Mouse (Mus musculus) adrenal gland, postnatal 14 days (tissue): ENCODE measurements around the gene Khdrbs1. TPM values are rescaled to one million over a fixed set of nuclear protein-coding genes. Genes with fewer than 3 reads are reported as not detected.
A peak's percentile ranks its signal among the peaks of the same experiment; 100 is the strongest.
"Not testable (repeated sequence)": the region's sequence is repeated elsewhere in the genome, so short reads cannot be mapped to it uniquely, and the experiment has no call there.

Source experiments
- DNase-seq: peaks from one replicate; pipeline ENCODE4 v3.0.0; 2021; ENCODE audit warnings: mixed read lengths
- long read RNA-seq, 2 experiments: library from polyadenylated mRNA; stranded (forward); transcript quantifications; one replicate each; pipeline ENCODE4 v2.0.0; 2021
- total RNA-seq: library from RNA; stranded (reverse); gene quantifications from 2 replicates; pipeline ENCODE4 v1.2.3, GENCODE M21; 2021

The Khdrbs1 gene
- total RNA-seq, result 69.2 and 78.4 TPM in 2 replicates
- long read RNA-seq, experiment 1, transcript Khdrbs1-201 (9 exons, 3,738 nt), result major isoform, 76 of 96 reads
- long read RNA-seq, experiment 1, partial matches to known transcripts, result 11 of 96 reads
- long read RNA-seq, experiment 1, other reads (novel, unspliced or antisense), result 6 of 96 reads
- long read RNA-seq, experiment 2, transcript Khdrbs1-201 (9 exons, 3,738 nt), result major isoform, 38 of 51 reads
- long read RNA-seq, experiment 2, partial matches to known transcripts, result 4 of 51 reads
- long read RNA-seq, experiment 2, other reads (novel, unspliced or antisense), result 7 of 51 reads

DNA sequence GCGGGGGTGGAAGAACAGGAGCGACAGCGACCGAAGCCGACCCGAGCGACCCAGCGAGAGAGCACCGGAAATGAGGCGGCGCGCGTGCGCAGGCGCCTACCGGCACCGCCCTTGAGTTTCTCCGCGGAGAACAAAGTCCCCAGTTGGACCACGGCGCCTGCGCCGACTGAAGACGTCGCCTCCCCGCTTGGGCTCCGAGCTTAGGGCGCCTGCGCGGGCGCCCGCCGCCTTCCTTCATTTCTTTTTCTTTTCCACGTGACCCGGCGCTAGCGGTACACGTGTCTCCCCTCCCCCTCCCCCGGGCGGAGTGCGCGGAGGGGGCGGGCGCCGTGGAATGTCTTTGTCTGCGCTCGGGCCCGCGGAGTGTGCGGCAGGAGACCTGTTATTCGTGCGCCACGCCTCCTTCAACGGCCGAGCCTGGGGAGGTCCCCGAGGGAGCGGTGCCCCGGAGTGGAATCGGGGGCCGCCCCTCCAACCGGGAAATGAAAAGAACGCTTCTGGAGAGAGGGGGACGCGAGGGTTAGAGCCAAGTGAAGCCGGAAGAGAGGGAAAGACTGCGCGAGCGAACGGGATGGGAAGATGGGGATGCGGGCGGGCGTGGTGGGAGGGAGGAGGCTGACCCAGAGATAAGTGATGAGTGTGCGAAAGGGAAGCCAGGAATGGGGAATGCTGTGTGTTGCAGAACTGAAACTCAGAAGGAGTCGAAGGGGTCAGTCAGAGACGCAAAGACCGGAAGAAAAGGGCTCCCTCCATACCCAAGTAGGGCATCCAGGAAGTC lies at the start of gene Khdrbs1:
TSS of gene Khdrbs1 (minus strand) at position 72 of the 778 bp plus-strand sequence.
- DNase-seq, result peak; percentile 98

DNA sequence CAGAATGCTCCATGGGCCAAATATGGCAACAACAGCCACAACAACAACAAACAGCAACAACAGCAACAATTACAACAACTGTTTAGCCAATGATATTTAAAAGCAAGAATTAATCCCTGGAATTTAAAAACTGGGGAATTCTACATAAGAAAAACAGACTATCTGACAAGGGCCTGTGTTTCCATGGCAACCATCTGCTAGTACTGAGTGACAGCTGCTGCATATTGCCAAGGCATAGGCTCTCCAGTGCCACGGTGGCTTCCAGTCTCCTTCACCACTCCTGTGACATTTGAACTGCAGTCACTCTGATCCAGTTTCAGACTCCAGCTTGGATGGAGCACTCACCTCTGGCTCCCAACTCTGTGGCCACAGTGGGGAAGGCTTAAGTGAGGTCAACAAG lies 49.3 kb upstream of the Khdrbs1 start:
- no peak for DNase-seq

DNA sequence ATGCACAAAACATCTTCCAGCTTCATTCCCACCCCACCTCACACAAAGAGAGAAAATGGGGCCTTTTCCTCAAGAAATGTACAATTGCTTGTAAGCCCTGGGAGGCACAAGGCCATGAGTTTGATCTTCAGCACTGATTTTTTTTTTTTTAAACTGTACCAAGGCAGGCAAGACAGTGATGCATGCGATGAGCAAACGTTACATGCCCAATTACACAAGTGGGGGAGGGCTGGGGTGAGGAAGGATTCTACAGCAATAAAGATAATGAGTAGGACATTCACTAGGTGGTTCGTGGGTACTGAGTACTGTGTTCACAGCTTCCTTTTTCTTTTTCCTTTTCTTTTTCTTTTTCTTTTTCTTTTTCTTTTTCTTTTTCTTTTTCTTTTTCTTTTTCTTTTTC lies 48.4 kb upstream of the Khdrbs1 start:
- peak; percentile 67 for DNase-seq

DNA sequence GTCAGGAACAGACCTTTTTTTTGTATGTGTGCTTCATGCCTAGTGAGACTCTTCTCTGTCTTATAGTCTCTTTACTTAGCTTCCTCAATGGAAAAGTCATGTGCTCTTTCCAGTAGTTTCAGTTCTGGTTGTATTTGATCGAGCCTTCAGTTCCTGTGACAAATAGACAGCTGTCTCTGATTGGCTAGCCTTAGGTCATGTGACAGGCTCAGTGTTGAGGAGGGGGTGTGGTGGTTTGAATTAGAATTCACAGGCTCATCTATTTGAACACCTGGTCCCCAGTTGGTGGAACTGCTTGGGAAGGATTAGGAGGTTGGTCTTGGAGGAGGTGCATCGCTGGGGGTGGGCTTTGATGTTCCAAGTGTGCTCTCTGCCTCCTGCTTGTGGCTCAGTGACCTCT lies 47.5 kb upstream of the Khdrbs1 start:
- DNase-seq, result no peak

DNA sequence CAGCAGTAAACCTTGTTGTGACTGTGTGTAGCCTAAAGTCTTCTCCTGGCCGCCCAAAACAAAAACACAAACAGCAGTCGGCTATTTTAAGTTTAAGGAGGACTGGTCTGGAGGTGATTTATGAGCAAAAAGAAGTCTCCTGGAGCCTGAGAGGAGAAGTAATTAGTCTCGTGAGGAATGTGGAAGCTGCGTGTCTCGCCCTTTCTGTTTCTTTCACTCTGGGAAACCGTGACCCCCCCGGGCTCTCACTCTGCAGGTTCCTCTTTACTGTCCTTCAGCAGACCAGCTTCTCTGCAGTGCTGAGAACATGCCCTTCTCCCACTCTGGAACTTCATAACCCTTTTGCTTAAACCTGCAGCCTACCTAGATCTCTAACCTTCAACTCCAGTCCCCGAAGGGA lies 46.6 kb upstream of the Khdrbs1 start:
- DNase-seq, result no peak

DNA sequence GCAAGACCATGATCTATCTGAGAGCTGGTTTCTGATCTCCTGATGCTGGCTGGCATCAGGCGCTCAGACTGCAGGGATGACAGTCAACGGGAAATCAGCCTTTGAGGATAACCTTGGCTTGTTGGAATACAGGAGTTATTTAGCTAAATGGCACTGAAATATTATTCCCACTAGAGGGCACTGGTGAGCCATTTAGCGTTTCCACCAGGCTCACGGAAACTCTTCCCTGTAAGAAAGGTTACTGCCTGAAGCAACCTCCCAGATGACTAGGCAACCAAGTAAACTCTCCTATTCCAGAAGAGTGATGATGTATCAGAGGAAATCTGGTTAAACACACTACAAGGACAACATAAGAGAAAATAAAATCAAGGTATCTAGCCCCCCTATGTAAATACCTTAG lies 43.1 kb upstream of the Khdrbs1 start:
- DNase-seq, result peak; percentile 85

DNA sequence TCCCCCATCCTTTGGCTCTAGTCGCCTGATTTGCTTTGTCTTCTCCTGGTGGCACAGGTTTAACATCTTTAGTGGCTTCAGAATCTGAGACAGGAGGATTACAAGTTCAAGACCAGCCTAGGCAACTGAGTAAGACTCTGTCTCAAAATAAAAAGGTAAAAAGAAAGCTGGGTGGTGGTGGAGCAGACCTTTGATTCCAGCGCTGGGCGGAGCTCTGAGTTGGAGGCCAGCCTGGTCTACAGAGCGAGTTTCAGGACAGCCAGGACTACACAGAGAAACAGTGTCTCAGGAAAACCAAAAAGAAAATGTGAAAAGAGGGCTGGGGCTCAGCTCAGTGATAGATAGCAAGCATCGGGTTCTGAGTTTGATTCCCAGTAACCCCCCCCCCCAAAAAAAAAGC lies 41.4 kb upstream of the Khdrbs1 start:
- DNase-seq, result no peak

DNA sequence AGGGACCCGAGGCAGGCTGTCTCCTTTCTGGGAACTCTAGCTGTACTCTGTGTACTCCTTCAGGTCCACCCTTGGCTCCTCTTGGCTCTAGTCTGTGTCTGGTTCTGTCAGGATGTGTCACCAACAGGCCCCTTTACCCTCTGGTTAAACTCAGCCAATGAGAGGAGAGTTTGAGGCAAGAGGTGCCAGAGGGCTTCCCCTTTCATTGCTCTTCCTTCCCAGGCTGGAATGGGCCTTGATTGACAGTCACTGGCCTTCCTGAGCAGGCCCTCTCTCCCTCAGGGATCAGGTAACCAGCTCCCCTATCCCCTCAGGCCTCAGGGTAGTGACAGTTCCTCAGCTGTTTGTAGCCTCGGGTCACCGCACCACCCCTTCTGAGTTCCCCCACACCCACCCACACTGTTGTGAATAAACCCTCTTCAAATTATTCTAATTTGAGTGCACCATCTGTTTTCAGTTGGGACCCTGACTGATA lies 40.8 kb upstream of the Khdrbs1 start:
- no peak for DNase-seq

DNA sequence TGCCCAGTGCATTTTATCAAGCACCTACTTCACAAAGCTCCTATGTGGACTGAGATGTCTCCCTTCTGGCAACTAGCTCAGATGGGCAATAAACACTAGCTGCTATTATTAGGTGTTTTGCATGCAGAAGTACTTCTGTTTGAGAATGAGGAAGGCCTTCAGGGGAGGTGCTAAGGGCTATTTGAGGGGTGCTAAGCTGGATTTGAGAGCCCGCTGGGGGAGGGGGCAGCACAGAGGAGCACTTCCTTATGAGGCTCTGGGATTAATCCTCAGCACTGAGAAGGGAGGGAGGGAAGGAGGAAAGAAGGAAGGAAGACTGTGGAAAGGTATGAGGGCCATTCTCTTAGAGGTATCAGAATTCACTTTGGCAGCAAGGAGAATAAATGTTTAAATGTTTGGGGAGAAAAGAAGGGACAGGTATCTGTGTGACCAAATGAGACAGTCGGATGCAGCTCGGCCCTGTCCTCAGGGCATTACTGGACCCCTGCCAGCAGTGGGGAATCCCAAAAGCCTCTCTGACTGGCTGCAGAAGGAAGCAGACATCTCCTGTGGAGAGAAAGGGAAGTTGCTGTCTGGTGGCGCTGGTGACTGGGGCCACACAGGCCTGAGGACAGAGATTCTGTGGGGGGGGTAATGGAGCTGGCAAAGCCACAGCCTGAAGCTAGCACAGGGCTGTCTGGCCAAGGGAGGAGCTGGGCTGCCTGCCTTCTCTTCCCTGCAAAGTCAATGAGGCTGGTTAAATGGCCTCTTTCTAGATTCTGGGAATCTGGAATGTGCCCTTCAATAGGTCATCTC lies 40.0 kb upstream of the Khdrbs1 start:
- DNase-seq, result peak; percentile 69

DNA sequence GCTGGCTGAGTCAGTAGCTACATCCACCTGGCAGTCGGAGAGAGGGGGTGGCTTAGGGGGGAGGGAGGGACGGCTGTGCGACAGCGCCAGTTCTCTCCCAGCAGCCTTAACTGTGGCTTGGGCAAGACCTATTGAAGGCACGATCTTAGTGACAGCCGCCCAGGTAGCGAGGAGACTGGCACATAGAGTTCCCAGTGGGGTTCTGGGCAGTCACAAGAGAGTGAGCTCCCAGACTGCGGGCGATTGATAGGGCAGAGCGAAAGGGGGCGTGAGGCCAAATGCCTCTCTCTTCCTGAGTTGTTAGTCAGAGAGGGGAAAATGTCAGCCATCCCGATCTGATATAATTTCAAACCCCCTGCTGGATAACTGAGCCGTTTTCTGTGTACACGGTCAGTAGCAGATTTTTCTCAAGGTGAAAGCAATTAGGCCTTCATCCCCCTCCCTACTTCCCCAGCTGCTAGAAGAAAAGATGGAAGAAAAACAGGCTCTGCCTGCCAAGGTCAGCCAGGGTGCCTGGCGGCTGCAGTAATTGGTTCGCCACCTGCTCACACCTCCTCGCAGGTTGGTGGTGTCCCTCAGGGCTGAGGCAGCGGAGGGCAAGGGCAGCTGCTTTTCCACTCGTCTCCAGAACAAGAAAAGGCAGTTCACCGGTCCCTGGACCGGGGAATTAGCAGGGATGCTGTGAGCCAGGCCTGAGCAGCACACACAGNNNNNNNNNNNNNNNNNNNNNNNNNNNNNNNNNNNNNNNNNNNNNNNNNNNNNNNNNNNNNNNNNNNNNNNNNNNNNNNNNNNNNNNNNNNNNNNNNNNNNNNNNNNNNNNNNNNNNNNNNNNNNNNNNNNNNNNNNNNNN lies 29.8 kb upstream of the Khdrbs1 start:
- DNase-seq, result peak; percentile 46

DNA sequence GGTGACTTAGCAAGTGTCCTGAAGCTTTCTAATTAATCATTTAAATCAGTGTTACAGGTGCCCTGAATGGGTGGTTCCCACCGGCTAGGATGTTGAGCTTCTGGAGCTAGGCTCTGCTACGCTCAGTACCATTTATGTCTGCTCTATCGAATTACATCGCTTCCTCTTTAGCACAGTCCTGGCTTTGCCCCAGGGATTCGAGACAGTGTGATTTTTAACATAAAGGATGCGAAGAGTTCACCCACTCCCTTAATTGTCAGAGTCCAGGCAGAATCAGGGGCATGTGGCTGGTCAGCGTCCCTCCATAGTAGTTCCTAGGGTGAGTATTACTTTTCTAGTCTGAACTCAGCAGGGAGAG lies 29.2 kb upstream of the Khdrbs1 start:
- no peak for DNase-seq

DNA sequence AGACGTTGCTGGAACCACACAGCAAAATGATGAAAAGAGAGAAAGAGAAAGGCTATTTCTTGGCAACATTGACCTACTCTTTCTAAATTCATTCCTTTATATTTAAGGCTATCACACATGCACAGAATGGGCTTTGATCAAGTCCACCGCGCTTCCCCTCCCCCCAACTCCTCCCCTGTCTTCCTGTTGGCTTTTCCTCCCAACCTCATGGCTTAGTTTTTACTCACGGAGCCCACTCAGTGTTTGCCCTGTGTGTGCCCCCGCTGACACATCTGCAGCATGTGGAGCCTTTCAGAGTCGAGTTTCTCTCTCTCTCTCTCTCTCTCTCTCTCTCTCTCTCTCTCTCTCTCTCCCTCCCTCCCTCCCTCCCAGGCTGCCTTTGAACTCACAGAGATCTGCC lies 28.5 kb upstream of the Khdrbs1 start:
- DNase-seq, result no peak

DNA sequence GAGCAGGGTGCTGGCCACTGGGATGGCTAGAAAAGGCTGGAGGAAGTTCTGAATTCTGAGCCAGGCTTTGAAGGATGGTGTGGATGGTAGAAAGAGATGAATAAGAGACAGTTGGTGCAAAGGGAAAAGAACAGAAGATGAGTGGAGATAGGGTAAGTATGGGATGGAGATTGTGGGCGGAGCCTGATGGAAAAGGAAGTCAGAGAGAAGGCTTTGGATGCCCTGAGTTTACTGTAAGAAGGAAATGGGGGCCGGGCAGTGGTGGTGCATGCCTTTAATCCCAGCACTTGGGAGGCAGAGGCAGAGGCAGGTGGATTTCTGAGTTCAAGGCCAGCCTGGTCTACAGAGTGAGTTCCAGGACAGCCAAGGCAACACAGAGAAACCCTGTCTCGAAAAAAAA lies 26.6 kb upstream of the Khdrbs1 start:
- DNase-seq, result not testable (repeated sequence)

DNA sequence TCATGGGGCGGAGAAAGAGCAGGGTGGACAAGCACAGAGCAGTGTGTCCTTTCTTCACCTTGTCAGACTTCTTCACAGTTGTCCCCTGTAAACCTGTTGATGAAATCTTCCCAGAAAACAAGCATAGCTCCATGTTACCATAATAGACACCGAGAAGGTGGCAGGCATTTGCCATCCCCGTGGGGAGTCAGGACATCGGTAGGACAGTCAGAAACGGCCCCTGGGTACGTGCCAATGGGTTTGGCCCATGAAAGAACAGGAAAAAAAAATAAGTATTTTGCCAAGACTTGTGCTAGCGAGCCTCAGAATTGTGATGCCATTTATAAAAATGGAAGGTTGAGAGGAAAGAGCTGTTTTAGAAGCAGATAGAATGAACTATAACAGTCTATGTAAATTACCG lies 25.7 kb upstream of the Khdrbs1 start:
- no peak for DNase-seq

DNA sequence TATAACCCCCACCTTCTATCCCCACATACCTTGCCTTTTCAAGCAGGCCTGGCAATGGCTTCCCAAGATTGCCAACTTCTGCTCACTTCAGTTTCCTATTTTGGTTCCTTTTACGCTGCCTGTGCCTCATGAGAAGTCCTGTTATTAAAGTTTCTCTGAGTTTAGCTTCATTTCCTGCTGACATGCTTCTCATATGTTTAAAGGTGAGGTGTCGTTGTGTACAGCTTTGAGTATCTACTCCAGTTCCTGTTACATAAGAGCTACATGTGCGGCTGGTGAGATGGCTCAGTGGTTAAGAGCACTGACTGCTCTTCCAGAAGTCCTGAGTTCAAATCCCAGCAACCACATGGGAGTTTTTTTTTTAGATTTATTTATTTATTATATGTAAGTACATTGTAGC lies 23.2 kb upstream of the Khdrbs1 start:
- no peak for DNase-seq

DNA sequence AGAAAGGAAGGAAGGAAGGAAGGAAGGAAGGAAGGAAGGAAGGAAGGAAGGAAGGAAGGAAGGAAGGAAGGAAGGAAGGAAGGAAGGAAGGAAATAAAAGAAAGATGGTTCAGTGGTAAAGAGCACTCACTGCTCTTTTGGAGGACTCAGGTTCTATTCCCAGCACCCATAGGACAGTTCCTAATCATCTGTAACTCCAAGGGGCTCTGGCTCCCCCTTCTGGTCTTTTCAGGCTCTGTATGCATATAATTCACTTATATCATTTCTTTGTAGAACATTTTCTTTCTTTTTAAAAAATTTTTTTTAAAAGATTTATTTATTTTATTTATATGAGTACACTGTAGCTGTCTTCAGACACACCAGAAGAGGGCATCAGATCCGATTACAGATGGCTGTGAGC lies 20.4 kb upstream of the Khdrbs1 start:
- DNase-seq, result not testable (repeated sequence)

DNA sequence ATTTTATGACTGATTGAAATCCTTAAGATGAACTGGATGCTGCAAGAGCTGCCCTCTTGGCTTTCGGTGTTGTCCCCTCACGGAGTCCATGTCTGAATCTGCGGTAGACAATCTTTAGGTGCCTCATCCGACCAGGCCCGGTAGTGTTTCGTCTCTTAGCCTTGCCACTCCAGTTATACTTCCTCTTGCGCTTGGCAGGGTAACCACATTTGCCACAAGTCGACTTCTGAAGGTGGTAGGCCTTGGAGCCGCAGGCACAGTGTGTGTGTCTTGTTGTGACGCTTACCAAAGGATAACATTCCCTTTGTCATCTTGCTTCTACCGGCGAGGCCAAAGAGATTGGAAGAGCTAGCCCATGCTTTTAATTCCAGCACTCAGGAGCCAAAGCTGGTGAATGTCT lies 19.5 kb upstream of the Khdrbs1 start:
- no peak for DNase-seq

DNA sequence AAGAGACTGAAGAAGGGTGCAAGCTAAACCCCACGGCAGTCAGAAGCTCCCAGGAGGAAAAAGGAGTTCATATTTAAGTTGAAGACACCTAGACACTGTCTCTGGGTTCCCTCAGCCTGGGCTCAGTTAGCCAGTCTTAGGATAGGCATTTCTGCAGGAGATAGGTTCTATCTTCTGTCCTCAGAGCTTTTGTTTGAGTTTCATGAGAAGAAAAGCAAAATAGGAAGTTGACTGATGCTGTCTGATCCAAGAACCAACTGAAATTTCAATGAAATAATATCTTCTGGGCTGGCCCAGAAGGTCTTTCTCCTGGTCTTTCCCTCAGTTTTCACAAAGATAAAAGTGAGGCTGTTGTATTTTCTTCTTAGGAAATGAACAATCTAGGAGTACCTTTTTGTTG lies 13.4 kb upstream of the Khdrbs1 start:
- DNase-seq, result no peak

DNA sequence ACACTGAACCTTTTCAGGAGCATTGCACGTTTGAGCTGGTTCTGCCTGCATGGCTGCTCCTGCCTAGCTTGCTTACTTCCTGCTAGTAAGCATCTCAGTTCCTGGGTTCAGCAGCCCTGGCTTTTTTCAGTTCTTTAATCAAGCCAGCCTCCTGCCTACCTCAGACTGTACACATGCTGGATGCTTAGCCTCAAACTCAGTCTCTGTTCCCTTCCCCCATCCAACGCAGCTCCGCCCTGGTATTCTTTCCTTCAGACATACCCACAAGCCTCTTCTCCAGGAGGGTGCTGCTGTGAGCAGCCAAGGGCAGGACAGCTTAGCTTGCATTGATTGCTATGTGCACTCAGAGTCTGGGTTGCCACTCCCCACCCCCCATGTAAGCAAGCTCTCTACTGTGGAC lies 12.6 kb upstream of the Khdrbs1 start:
- no peak for DNase-seq

DNA sequence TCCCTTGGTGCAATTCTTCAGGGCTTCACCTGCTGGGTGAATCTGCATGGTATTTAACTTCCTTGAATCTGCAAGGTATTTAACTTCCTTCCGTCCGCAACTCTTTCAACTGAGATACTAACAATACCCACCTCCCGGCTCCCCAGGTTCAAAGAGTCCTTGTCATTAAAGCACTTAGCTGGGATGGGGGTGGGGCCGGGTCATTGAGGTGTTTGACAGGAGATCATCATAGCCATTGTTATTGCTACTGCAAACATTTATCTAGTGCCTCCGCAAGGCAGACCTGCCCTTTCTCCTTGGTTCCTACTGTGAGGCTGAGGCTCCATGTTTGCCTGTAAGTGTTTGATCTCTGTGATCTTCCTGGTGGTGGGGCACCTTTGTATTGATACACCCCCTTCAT lies 8.3 kb upstream of the Khdrbs1 start:
- no peak for DNase-seq

DNA sequence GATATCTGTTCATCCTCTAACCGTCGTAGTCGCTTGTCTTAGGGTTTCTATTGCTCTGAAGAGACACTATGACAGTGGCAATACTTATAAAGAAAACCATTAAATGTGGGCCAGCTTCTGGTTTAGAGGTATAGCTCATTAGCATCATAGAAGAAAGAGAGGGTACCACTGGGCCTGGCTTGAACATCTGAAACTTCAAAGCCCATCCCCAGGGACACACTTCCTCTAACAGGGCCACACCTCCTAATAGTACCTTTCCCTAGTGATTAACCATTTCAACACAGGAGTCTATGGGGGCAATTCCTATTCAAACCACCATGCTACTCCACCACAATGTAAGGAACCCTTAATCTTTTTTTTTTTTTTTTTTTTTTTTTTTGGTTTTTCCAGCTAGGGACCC lies 4.5 kb upstream of the Khdrbs1 start:
- DNase-seq, result no peak

DNA sequence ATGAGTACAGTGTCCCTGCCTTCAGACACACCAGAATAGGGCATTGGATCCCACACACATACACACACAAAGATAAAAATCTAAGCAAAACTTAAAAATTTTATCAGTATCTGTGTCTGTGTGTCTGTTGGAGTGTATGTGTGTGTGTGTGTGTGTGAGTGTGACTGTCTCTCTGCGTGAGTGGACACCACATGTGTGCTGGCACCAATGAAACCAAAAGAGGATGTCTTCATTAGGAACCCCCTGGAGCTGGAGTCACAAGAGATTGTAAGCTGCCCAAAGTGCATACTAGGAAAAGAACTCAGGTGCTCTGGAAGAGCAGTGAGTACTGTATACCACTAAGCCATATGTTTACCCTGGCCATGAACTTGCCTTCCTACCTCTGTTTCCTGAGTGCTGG lies 4.0 kb upstream of the Khdrbs1 start:
- DNase-seq, result no peak
